Mouse (Mus musculus) spleen, postnatal 4 days (tissue): ENCODE measurements around the gene Ncs1.
A peak's percentile ranks its signal among the peaks of the same experiment; 100 is the strongest.

Experiments used
- DNase-seq, 2 experiments: peaks; one replicate each; pipeline ENCODE4 v3.0.0; 2022; ENCODE audit warnings: low spot score in 2 of 2

Gene Ncs1

DNA sequence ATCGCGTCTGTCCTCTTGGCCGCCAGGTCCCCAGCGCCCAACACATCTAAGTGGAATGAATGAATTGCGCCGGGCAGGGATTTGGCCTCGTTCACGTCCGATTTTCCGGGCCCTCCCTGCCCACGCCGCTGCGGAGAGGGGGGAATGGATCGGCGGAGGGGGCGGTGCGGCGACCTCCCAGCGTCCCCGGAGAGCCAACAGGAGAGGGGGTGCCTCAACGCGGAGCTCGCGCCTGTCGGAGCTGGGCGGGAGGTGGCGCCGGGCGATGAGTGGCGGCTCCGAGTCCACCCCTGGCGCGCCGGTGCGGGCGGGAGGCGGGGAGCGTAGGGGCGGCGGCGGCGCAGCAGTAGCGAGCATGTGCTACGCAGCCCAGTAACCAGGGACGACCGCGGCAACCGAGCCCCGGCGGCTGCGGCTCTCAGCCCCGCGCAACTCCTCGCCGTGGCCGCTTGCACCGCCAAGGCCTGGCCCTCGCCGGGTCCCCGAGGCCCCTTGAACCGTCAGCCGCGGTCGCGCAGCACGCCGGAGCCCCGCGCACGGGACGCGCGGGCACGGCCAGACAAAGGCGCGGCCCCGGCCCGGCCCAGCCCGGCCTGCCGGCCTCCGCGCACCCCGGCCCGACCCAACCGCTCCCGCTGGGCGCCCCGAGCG, at the start of gene Ncs1:
TSS of gene Ncs1 (plus strand) at position 333 of the 651 bp plus-strand sequence.
- DNase-seq: peak in 1 of 2 experiments; percentile 71

DNA sequence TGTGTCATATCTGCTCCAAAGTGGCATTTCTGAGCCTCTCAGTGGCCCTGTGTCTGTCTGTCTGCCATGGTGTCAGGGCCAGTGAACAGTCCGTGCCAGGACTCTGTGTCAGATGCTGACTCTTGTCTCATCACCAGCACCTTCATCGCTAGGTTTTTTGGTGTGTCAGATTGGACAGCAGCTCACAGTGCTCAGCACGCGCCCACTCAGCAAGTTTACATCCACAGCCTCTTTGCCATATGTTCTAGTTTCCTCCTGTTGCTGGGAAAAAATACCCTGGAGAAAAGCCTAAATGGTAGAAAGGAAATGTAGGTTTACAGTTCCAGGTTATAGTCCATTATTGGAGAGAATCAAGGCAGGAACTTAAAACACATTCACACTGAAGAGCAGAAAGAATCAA, 47.0 kb upstream of the Ncs1 start:
- no peak for DNase-seq

DNA sequence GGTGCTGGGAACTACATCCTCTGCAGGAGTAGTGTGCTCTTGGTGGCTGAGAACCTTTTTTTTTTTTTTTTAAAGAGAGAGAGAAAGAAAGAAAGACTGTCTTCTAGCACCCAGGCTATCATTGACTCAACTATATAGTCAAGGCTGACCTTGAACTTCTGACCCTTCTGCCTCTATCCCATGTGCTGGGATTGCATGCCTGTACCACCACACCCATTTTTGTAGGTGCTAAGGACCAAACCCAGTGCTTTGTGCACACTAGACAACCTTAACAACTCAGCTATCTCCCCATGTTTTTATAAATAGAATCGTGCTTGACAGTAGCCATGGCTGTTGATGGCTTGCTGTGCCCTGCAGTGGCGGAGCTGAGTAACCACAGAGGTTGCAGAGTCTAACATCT, 45.6 kb upstream of the Ncs1 start:
- DNase-seq: no peak

DNA sequence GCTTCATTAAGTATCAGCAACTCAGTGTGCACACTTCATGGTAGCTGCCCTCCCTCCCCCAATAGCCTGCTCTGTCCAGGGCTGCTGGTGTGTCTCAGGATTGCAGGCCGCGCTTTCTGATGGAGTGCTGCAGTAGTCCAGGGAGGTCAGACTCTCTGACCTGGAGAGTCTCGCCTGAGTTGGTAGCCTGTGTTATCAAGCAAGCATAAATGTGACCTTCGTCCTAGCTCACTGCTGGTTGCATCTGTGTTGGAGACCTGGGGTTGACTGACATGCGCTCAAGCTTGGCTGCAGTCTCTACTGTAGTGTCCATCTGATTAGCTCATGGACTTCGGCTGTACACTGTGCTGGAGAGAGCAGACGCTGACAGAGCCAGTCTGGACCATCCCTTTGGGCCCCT, 43.8 kb upstream of the Ncs1 start:
- DNase-seq: no peak

DNA sequence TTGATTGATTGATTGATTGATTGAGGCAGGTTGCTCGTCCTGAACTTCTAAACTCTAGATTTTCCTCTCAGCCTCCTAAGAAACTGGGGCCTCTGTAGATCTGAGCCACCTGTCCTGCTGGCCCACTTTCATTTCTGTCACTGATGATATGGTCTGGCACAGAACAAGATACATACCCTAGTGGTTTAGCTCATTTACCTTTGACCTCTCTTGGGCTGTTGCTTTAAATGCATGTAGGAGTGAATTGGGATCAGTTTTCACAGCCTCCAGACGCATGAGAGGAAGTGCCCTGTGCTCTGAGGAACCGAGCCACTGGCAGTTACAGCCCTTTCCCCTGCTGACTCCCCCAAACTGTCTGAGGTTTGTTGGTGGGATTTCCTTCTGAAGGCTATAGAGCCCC, 43.3 kb upstream of the Ncs1 start:
- no peak for DNase-seq

DNA sequence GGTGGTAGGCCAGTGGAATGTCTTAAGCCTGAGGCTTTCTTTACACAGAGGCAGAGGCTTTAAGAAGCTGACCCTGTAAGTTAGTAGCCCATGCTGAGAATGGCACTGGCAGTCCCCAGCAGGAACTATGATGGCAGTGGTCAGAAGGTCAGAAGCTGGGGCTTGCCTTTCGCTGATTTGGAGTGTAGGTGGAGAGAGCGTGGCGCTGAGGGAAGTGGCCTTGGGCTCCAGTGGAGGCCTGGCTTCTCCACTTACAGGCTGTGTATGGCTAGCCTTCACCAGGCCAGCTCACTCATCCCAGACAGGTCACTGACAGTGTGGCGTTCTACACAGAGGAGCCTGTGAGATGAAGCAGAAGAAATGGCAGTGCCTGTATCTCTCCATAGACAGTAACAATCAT, 42.7 kb upstream of the Ncs1 start:
- DNase-seq: no peak

DNA sequence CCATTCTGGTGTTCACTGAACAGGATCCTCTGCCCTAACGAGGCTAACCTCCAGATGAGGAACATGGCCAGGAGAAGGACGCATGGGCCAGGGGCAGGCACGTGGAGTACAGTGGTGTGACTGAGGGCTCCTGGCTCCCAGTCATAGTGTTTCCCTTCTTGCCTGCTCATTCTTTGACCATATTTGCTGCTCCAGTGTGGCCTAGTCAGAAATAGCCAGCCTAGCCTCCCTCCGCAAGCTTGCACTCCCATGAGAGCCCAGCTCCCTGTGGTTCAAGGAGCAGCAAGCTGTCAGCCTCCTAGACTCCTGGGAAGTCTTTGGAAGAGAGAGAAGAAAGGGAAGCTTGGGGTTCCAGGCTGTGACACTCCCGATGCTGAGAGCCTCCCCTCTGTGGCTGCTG, 40.9 kb upstream of the Ncs1 start:
- DNase-seq: no peak

DNA sequence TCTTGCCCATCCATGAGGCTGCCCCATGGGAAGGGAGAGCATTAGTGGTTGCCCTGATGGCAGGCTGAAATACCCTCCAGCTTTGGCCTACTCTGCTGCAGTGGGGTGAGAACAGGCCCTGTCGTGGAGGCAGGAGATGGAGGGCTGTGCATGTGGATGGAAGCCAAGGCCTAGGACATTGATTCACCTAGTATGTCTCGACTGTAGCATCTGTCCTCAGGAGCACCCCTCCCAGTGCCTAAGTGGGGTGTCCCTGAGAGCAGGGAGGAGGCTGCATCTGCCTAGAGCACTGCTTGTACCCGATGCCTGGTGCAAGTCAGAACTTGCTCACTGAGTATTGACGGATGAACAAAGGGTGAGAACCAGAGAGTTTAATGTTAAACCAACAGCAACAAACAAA, 39.4 kb upstream of the Ncs1 start:
- no peak for DNase-seq

DNA sequence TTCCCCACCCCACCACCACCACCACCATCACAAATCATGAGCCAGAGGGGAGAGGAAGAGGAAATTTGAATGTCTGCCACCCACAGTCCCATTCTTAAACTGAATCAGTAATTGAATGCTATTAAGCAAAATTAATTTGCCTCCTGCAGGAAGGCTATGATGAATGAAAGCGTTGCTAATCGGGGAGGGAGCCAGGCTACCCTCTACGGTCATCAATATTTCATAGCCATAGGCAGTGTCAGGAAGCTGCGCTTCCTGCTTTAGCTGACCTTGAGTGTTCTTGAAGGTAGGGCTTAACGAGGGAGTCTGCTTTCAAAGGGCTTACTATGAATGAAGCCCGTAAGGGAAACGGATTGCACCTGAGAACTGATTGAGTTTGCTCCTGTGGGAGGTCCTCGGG, 38.7 kb upstream of the Ncs1 start:
- DNase-seq: no peak

DNA sequence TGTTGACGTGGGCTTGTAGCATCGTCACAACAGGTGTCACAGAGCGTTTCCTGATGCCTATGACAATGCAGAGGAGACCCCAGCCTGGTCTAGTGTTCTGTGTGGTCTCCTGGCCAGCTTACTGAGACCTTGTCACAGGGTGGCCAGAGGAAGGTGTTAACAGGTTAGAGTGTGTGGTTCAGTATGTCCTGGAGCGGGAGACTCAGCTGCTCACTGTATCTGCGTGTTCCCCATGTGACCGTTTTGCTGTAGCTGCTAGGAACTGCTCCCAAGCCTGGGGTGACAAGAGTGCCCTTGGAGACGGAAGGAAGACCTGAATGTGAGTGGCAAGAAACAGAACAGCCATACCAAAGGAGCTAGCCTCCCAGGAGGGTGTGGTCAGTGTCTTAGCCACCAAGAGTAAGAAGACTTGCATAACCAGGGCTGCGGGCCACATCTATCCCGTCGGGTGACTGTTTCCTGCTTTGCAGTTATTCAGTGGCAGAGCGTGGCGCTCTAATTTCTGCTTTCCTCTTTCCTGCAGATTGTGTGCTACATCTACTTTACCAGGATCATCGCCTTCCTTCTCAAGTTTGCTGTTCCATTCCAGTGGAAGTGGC, 37.0 kb upstream of the Ncs1 start:
- no peak for DNase-seq

DNA sequence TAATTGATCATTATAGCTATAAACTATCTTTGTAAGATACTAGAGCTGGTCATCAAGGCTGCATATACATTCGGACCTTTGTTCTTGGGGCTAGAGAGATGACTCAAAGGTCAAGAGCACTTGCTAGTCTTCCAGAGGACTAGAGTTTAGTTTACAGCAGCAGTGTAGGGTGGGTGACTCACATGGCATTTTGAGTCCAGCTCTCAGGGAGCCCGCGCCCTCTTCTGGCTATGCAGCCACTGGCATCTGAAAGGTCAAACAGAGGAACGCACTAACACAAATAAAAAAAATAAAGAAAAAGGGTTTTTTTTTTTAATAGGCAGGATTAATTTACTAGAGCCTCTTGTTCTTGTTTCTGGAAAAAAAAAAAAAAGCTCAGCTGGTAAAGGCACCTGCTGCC, 36.1 kb upstream of the Ncs1 start:
- DNase-seq: no peak

DNA sequence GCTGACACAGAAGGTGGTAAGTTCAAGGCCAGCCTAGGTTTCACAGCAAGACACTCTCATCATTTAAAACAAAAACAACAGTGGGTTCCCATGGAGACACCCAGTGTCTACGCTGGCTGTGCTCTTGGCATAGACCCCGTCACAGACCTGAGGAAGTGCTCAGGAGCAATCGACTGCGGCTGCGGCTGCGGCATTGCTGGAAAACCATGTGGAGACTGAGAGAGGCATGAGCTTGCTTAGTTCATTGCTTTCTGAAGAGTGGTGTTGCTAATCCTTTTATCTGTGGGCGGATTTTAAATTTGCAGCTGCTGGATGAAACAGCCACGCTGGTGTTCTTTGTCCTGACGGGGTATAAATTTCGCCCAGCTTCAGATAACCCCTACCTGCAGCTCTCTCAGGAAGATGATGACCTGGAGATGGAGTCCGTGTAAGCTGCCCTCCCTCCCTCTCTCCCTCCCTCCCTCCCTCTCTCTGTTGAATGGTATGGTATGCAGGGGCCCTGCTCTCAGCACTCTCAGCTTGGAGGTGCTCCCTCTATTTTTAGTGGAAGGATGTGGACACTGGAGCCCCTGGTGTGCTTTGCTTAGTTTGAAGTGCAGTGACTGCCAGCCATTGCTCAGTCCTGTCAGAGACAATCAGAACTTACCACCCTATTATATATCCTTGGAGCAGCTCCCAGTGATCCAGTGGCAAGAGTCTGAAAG, 35.3 kb upstream of the Ncs1 start:
- DNase-seq: no peak

DNA sequence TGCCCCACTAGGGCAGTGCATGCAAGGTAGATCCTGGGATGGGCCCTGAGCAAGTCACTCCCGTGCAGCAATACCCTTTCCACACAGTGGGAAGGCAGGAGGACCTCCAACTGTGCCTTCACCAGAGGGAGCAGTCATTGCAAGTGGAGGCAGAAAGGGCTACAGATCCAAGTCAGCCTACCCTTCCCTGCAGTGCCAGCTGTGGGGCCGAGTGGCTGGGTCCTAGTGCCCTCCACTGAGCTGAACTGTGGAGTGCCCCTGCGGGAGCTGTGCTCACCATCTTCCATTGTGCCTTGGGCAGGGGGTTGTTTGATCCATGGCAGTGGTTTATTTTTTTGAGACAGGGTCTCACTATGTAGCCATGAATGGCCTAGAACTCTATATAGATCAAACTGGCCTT, 34.4 kb upstream of the Ncs1 start:
- DNase-seq: no peak

DNA sequence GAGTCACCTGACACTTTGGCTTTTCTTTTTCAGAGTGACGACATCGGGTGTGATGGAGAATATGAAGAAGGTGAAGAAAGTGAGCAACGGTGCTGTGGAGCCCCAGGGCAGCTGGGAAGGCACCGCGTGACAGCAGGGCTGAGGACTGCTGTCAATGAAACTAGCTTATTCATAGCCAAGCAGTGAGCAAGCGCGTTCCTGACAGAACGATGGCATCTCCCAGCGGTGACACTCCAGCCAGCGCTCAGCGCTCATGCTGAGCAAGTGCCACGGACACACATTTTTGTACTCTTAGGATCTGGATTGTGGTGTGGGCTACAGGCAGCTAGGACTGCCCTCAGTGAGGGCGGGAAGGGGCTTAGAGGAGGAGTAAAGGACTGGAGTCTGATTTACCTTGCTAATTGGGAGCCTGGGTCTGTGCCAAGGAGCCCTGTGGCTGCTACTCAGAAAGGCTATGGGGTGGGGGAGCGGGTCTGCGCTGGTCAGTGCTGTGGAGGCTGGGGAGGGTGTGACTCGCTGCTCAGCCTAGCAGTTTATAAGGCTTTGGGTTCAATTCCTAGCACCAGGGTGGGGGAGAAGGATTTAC, 31.3 kb upstream of the Ncs1 start:
- no peak for DNase-seq

DNA sequence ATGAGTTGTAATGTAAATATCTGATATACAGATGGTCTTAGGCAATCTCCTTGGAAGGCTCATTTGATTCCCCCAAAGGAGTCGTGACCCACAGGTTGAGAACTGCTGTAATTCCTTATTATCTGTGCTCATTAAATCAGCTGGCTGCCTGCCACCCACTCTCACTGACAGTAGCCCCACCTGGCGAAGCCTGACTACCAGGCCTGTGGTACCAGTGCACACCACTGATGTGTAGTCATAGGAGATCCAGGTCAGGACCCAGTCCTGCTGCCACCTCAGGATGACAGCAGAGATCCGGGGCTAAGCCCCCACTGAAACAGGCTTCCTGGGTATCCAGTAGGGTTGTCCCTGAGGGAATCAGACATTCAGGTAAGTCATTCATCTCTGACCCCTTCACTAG, 27.0 kb upstream of the Ncs1 start:
- DNase-seq: no peak

DNA sequence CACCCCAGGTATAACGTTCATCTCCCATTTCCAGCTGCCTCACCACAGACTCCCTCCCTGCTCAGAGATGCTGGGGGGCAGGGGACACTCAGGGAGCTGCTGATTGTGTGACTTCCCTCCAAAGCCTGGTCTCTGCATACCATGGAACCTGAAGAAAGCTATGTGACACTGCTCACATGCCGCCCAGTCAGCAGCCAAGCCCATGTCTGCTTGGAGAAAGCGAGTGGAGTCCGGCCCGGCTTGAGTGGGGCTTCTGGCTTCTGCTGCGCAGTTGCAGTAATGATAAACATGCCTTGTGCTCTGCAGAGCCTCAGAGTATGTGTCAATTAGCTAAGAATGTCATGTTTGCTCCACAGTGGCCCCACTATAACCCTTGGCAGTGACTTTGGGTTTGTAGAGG, 26.2 kb upstream of the Ncs1 start:
- DNase-seq: no peak

DNA sequence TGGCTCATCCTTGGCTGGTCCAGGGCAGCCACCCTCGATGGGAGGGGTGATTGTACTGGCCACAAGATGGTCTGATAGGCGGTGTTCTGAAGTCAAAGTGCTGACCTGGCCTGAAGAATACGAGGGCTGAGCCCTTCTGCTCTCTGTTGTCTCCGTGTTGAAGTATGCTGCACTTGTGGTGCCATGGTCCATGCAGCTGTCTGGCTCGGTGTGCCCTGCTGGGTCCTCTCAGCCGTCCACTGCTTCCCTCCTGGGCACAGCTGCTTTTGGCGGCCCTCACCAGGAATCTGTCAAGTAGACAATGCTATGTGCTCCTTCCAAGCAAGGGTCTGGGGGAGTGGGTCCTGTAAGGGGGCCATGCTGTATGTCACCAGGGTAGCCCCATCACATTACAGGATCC, 24.8 kb upstream of the Ncs1 start:
- DNase-seq: no peak

DNA sequence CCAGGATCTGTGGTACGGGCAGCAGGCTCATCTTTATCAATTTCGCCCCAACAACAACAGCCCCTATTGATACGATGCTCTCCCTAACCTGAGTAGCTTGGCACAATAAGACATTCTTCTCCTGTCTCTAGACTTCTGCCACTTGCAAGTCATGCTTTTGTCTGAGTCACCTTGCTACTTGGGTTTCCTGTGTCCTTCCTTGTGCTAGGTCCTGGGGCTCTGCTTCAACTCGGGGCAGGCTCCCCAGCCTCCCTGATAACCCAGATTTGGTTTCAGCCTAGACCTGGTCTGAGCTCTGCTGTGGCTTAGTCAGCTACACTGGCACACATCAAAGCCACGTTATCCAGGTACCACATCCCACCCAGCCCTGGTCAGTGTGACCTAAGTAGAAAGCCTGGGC, 24.0 kb upstream of the Ncs1 start:
- DNase-seq: no peak

DNA sequence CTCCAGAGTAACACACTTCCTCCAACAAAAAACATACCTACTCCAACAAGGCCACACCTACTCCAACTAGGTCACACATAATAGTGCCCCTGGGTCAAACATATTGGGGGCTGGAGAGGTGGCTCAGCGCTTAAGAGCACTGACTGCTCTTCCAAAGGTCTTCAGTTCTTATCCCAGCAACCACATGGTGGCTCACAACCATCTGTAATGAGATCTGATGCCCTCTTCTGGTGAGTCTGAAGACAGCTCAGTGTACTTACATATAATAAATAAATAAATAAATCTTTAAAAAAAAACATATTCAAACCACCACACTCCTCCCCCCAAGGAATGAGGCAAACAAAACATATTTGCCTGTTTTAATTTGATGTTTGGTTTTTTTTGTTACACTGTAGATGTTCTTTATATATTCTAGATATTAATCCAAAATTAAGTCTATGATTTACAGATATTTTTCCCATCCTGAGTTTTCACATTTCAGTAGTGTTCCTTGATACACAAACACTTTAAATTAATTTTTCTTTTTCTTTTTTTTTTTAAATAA, 16.8 kb upstream of the Ncs1 start:
- DNase-seq: no peak

DNA sequence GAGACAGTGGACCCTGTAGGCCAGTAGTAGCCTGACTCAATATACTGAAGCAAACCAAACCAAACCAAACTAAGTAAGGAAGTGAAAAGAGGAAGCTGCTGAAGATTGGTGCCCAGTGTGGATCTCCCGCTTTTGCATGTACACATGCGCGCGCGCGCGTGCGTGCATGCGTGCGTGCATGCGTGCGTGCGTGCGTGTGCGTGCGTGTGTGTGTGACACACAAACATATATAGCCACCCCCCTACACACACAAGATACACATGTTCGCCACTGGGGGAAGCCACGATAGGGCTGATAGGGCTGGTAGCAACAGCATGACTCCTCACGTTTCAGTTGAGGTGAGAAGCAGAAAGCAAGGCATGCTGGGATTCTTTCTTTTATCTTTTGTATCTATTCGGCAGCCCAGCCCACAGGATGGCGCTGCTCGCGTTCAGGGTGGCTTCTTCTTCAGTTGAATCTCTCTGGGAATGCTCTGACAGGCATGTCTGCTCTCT, 6.4 kb upstream of the Ncs1 start:
- DNase-seq: peak in 1 of 2 experiments; percentile 25

DNA sequence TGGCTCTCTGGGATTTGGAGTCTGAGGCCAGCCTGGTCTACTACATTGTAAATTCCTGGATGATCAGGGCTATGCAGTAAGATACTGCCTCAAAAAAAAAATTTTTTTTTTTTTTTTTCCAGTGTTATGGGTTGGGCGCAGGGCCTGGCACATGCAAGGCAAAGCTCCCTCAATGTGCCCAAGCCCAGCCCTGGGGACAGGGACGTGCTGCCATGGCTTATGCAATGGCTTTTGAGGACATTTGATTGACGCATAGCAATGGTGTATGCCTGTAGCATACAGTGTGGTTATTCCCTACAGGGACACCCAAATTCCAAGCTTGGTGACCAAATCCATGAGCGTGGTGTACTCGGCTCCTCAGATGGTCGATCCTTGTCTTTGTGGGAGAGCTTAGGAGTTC, 5.8 kb upstream of the Ncs1 start:
- no peak for DNase-seq

DNA sequence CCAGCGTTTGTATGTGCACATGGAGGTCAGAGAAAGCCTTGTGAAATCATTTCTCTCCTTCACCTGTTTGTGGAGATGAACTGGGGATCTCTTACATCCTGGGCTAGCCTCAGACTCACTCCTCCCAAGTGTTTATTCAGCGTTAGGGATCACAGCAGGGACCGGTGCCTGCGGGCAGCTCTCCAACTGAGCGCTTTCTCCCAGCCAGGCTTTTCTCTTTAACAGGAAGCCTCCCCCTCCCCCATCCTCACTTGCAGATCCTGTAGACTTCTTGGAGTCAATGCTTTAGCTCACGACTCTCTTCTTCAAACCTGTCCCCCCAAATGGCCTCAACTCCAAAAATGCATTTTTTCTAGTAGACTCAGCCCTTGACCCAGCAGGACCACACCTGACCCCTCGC, 4.0 kb upstream of the Ncs1 start:
- no peak for DNase-seq

DNA sequence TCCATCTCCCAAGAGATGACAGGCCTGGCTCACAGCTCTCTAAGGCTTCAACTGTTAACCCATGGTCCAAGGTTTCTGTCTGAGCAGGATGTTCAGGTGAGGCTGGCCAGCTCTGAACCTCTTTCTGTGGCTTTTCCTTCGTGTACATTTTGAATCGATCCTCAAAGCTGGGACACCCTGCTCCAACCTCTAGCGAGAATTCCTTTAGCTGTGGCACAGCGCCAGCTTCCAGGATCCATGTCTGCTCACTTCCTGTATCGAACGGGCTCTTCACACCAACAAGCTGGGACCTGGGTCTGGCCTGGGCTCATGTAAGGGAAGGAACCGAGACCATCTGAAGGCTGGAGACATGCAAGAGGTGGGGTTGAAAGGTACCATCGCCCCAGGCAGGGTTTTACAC, 1.4 kb upstream of the Ncs1 start:
- DNase-seq: no peak
